Comparison of ENCODE assay signal across 35 mouse cellular contexts in the genomic region with DNA sequence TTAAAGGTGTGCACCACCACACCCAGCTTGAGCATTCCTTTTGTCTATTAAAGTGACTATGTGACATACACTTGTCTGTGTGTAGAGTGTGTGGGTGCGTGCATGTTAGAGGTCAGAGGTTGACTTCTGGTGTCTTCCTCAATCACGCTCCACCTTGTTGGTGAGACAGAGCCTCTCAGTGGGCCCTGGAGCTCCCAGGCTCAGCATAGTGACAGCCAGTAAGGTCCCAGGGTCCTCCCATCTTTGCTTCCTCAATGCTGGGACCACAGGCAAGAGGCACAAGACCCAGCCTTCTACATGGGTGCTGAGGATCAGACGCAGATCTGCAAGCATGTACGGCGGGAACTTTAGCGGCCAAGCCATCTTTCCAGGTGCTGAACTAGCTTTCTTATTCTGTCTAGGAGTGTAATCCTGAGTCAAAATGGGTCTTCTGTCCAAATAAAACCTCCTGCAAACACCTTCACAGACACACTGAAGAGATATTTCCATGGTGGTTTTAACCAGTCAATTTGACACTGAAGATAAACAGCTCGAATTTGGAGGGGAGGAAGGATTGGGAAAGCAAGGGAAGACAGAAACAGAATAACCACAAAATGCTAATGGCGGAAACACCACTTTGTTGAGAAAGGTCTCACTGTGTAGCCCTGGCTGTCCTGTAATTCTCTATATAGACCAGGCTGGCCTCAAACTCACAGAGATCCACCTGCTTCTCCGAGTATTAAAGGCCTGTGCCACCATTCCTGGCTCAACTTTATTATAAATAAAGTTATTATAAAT. TPM values are rescaled to one million over a fixed set of nuclear protein-coding genes. Genes with fewer than 3 reads are reported as not detected.
DNase-seq lines count a peak whose midpoint lies in the region; ATAC-seq and TF ChIP-seq lines count a peak whose summit lies in the region.
"Had no signal": no experiment of that assay in that cellular context is flagged by ENCODE, and none has a peak within 500 bp of the region (broad histone marks: within the 10 kb centered on the region; RNA-seq: fewer than 3 reads in every experiment).

No protein-coding gene starts in this region.

- no peak for ATAC-seq in liver, embryonic 15.5 days (ENCODE audit: insufficient read depth)
- no peak for ATAC-seq in liver, embryonic 12.5 days
- ATAC-seq in megakaryocyte progenitor cell, adult 5-6 weeks (replicated peaks; ENCODE audit: poor library complexity) = peak; percentile 65
- ATAC-seq: activated CD4-positive, CD25-positive, alpha-beta regulatory T cell, adult 4 months; forebrain, embryonic 15.5 days; intestine, postnatal 0 days; Patski had no signal

- H3K9me3 ChIP-seq in liver, embryonic 15.5 days (replicated peaks) = no peaks in the 10 kb centered on the region
- H3K9me3 ChIP-seq in liver, embryonic 12.5 days (replicated peaks) = no peaks in the 10 kb centered on the region
- H3K9me3 ChIP-seq: embryonic facial prominence, embryonic 10.5 days; embryonic facial prominence, embryonic 13.5 days; forebrain, embryonic 12.5 days; forebrain, embryonic 15.5 days; G1E; hindbrain, embryonic 12.5 days; hindbrain, embryonic 15.5 days had no signal

- DNase-seq in ES-CJ7 (ENCODE audit: low read depth, low spot score) = peak; percentile 41
- no peak for DNase-seq in adrenal gland, adult (ENCODE audit: inconsistent age in 2 of 2, low spot score in 1 of 2)
- no peak for DNase-seq in layer of hippocampus, adult 9-11 months
- DNase-seq in gastrocnemius, postnatal 10 days = no peak
- DNase-seq: adrenal gland, postnatal 10 days; adrenal gland, postnatal 36 days; cerebellum, adult 11 months; cerebellum, adult 2 months; cerebellum, adult 9-11 months; cerebellum, postnatal 25 days; gastrocnemius, postnatal 14 days had no signal

- no peaks in the 10 kb centered on the region for H3K27me3 ChIP-seq in liver, embryonic 15.5 days
- 0 out of 2 replicates have a peak, but pooled peaks cover 4% of the 10 kb centered on the region for H3K27me3 ChIP-seq in liver, embryonic 12.5 days (replicated peaks)
- H3K27me3 ChIP-seq: embryonic facial prominence, embryonic 13.5 days; forebrain, embryonic 12.5 days; forebrain, embryonic 15.5 days; hindbrain, embryonic 12.5 days; hindbrain, embryonic 15.5 days; Patski had no signal

- H3K27ac ChIP-seq in liver, embryonic 15.5 days (replicated peaks) = peak overlapping the region; percentile 6; the same call in 1 of the 2 replicates
- H3K27ac ChIP-seq in liver, embryonic 12.5 days = no peak overlapping the region
- H3K27ac ChIP-seq in bone marrow, adult 2 months (ENCODE audit: control insufficient read depth, insufficient read depth, low read depth, low read length, poor library complexity) = peak overlapping the region; percentile 38
- H3K27ac ChIP-seq: embryonic facial prominence, embryonic 10.5 days; embryonic facial prominence, embryonic 13.5 days; forebrain, embryonic 12.5 days; forebrain, embryonic 15.5 days; hindbrain, embryonic 12.5 days; hindbrain, embryonic 15.5 days had no signal

- TF ChIP-seq POLR2A in bone marrow, adult 2 months (IDR thresholded peaks at IDR 0.05; ENCODE audit: borderline replicate concordance, control insufficient read depth, low read depth, low read length) = no peak

- no peak overlapping the region for H3K4me2 ChIP-seq in liver, embryonic 15.5 days
- H3K4me2 ChIP-seq in liver, embryonic 12.5 days = no peak overlapping the region
- H3K4me2 ChIP-seq: embryonic facial prominence, embryonic 13.5 days; forebrain, embryonic 12.5 days; forebrain, embryonic 15.5 days; heart, embryonic 11.5 days; hindbrain, embryonic 12.5 days; hindbrain, embryonic 15.5 days had no signal

- H3K4me1 ChIP-seq in liver, embryonic 15.5 days (replicated peaks) = 0 out of 2 replicates have a peak, but pooled peaks cover 3% of the 10 kb centered on the region
- no peaks in the 10 kb centered on the region for H3K4me1 ChIP-seq in liver, embryonic 12.5 days
- peaks cover 2% of the 10 kb centered on the region; the same call in 1 of the 2 replicates for H3K4me1 ChIP-seq in bone marrow, adult 2 months (ENCODE audit: control insufficient read depth, insufficient read depth, low read length)
- H3K4me1 ChIP-seq: embryonic facial prominence, embryonic 10.5 days; embryonic facial prominence, embryonic 13.5 days; forebrain, embryonic 12.5 days; forebrain, embryonic 15.5 days; hindbrain, embryonic 12.5 days; hindbrain, embryonic 15.5 days had no signal

- no peak for TF ChIP-seq CTCF in bone marrow, adult 2 months (IDR thresholded peaks at IDR 0.05; ENCODE audit: control insufficient read depth, insufficient read depth, low read length)

- H3K4me3 ChIP-seq in liver, embryonic 15.5 days (replicated peaks) = no peak overlapping the region
- H3K4me3 ChIP-seq in liver, embryonic 12.5 days = no peak overlapping the region
- no peak overlapping the region for H3K4me3 ChIP-seq in bone marrow, adult 2 months (replicated peaks; ENCODE audit: control insufficient read depth, low read depth, low read length)
- H3K4me3 ChIP-seq: embryonic facial prominence, embryonic 10.5 days; embryonic facial prominence, embryonic 13.5 days; erythroblast, embryonic 14.5 days; forebrain, embryonic 12.5 days; forebrain, embryonic 15.5 days; hindbrain, embryonic 12.5 days; hindbrain, embryonic 15.5 days had no signal

- H3K36me3 ChIP-seq in liver, embryonic 15.5 days (replicated peaks) = no peaks in the 10 kb centered on the region
- no peaks in the 10 kb centered on the region for H3K36me3 ChIP-seq in liver, embryonic 12.5 days
- H3K36me3 ChIP-seq: embryonic facial prominence, embryonic 10.5 days; embryonic facial prominence, embryonic 13.5 days; forebrain, embryonic 12.5 days; forebrain, embryonic 15.5 days; G1E; hindbrain, embryonic 12.5 days; hindbrain, embryonic 15.5 days had no signal

- H3K9ac ChIP-seq in liver, embryonic 15.5 days = no peak overlapping the region
- no peak overlapping the region for H3K9ac ChIP-seq in liver, embryonic 12.5 days
- H3K9ac ChIP-seq: embryonic facial prominence, embryonic 13.5 days; forebrain, embryonic 12.5 days; forebrain, embryonic 15.5 days; hindbrain, embryonic 12.5 days; hindbrain, embryonic 15.5 days had no signal

- 68% methylated on average over 9 of the region's 9 CpGs for WGBS in liver, embryonic 15.5 days (ENCODE audit: insufficient replicate concordance)
- 71% methylated on average over 9 of the region's 9 CpGs for WGBS in liver, embryonic 12.5 days (ENCODE audit: insufficient replicate concordance)
- 46% methylated on average over 9 of the region's 9 CpGs for WGBS in bone marrow, adult 2 months

RNA-seq across cellular contexts. Expression of a gene that starts 7.8 kb away (rescaled TPM):
- polyA plus RNA-seq in liver, embryonic 15.5 days (2015; fragmentation: Nextera tagmentation; extraction: Ambion mirVana) = not detected in 2 replicates
- 0.18 TPM in 1 of 2 replicates, not detected in the other for polyA plus RNA-seq in liver, embryonic 12.5 days (2016; fragmentation: Nextera tagmentation; extraction: Ambion mirVana)
- not detected in 2 replicates for polyA plus RNA-seq in bone marrow, adult 2 months (2011; ENCODE audit: insufficient read depth, insufficient read length, low replicate concordance, missing spikeins)
- not detected in 2 replicates for total RNA-seq in megakaryocyte progenitor cell, adult 5-6 weeks (2015)
- total RNA-seq in megakaryocyte progenitor cell, adult 5-6 weeks (2017) = 0.29 TPM in 1 of 2 replicates, not detected in the other
- not detected for total RNA-seq in gastrocnemius, postnatal 10 days (2021)
- total RNA-seq: adrenal gland, adult 18-20 months; adrenal gland, postnatal 10 days; adrenal gland, postnatal 36 days; common myeloid progenitor, adult 5-6 weeks; G1E; gastrocnemius, postnatal 14 days; gastrocnemius, postnatal 4 days; heart, adult 8-10 months; heart, postnatal 25 days; hematopoietic stem cell, adult 5-6 weeks had no signal
- polyA plus RNA-seq: activated CD4-positive, CD25-positive, alpha-beta regulatory T cell, adult 4 months; erythroblast, embryonic 14.5 days; forebrain, embryonic 12.5 days; G1E; heart, embryonic 11.5 days; heart, embryonic 14.5 days; heart, postnatal 0 days; Patski had no signal

RNA-seq across cellular contexts. Expression of a gene that starts 21.0 kb away (rescaled TPM):
- 172 and 176 TPM in 2 replicates for polyA plus RNA-seq in liver, embryonic 15.5 days (2015; fragmentation: Nextera tagmentation; extraction: Ambion mirVana)
- polyA plus RNA-seq in liver, embryonic 12.5 days (2016; fragmentation: Nextera tagmentation; extraction: Ambion mirVana) = 255 and 264 TPM in 2 replicates
- polyA plus RNA-seq in bone marrow, adult 2 months (2011; ENCODE audit: insufficient read depth, insufficient read length, low replicate concordance, missing spikeins) = 160 and 195 TPM in 2 replicates
- 500 and 518 TPM in 2 replicates for total RNA-seq in megakaryocyte progenitor cell, adult 5-6 weeks (2015)
- 1,173 and 1,480 TPM in 2 replicates for total RNA-seq in megakaryocyte progenitor cell, adult 5-6 weeks (2017)
- 100 to 1,000 TPM; 146 to 173 TPM for total RNA-seq in gastrocnemius, postnatal 10 days (2021)

RNA-seq across cellular contexts. Expression of a gene that starts 30.3 kb away (rescaled TPM):
- polyA plus RNA-seq in liver, embryonic 15.5 days (2015; fragmentation: Nextera tagmentation; extraction: Ambion mirVana) = 98.1 and 102 TPM in 2 replicates
- polyA plus RNA-seq in liver, embryonic 12.5 days (2016; fragmentation: Nextera tagmentation; extraction: Ambion mirVana) = 160 TPM in 2 replicates
- 245 and 271 TPM in 2 replicates for polyA plus RNA-seq in bone marrow, adult 2 months (2011; ENCODE audit: insufficient read depth, insufficient read length, low replicate concordance, missing spikeins)
- 748 and 912 TPM in 2 replicates for total RNA-seq in megakaryocyte progenitor cell, adult 5-6 weeks (2015)
- total RNA-seq in megakaryocyte progenitor cell, adult 5-6 weeks (2017) = 703 and 864 TPM in 2 replicates
- 100 to 1,000 TPM; 123 to 164 TPM for total RNA-seq in gastrocnemius, postnatal 10 days (2021)

RNA-seq across cellular contexts. Expression of a gene that starts 54.3 kb away (rescaled TPM):
- 1.5 and 2.1 TPM in 2 replicates for polyA plus RNA-seq in liver, embryonic 15.5 days (2015; fragmentation: Nextera tagmentation; extraction: Ambion mirVana)
- 3.2 and 3.3 TPM in 2 replicates for polyA plus RNA-seq in liver, embryonic 12.5 days (2016; fragmentation: Nextera tagmentation; extraction: Ambion mirVana)
- polyA plus RNA-seq in bone marrow, adult 2 months (2011; ENCODE audit: insufficient read depth, insufficient read length, low replicate concordance, missing spikeins) = 1.8 and 9.2 TPM in 2 replicates
- total RNA-seq in megakaryocyte progenitor cell, adult 5-6 weeks (2015) = 14.2 and 15.9 TPM in 2 replicates
- 4.1 and 4.2 TPM in 2 replicates for total RNA-seq in megakaryocyte progenitor cell, adult 5-6 weeks (2017)
- 10 to 100 TPM; 11.7 to 13.9 TPM for total RNA-seq in gastrocnemius, postnatal 10 days (2021)
